Mouse (Mus musculus) c-Kit-positive CD71-positive TER-119-positive erythroid progenitor cells, embryonic 14.5 days (primary cell): ENCODE measurements at regions not wholly inside any gene's neighbourhood (a gene's known extent, or its start where the extent isn't known, plus 50 kb on each side); places are given as distances from the start of the nearest gene placed in this dataset.

Experiments used
- DNase-seq: peaks from one replicate; pipeline ENCODE4 v3.0.0-alpha.2; 2013; ENCODE audit warnings: low spot score

- no peak for DNase-seq
These were observed 224.7 kb upstream of the Fam241a start for GRCm38 (mm10) chr3:128120647-128121440.

GRCm38 (mm10) chr3:128113209-128113608 is 217.1 kb upstream of the Fam241a start:
- DNase-seq: no peak

GRCm38 (mm10) chr3:128110406-128110805 is 214.3 kb upstream of the Fam241a start:
- no peak for DNase-seq

- DNase-seq: no peak
These were observed 208.4 kb upstream of the Fam241a start for GRCm38 (mm10) chr3:128104516-128104915.

- no peak for DNase-seq
These were observed 196.9 kb upstream of the Fam241a start for GRCm38 (mm10) chr3:128093046-128093445.

GRCm38 (mm10) chr3:128088207-128088606 is 192.1 kb upstream of the Fam241a start:
- DNase-seq: no peak

GRCm38 (mm10) chr3:128087163-128087562 is 191.0 kb upstream of the Fam241a start:
- no peak for DNase-seq

GRCm38 (mm10) chr3:128082463-128082862 is 186.3 kb upstream of the Fam241a start:
- DNase-seq: no peak

DNA sequence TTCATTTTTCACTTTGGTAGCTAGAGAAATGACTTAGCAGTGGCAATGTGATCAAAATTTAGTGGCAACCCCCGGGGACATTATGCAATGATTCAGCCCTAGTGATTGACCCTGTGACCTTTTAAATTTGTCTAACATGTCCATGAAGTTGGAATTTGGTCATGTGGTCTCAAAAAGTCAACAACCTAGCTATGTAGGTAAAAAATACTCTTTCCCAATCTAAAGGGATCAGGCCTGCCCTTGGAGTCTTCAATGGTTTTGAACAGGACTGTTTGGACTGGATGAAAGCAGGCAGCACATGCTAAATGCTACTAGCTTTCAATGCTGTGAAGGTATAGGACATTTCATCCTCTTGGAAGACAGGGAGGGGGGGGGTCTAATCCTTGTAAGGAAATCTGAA is 185.3 kb upstream of the Fam241a start:
- no peak for DNase-seq

DNA sequence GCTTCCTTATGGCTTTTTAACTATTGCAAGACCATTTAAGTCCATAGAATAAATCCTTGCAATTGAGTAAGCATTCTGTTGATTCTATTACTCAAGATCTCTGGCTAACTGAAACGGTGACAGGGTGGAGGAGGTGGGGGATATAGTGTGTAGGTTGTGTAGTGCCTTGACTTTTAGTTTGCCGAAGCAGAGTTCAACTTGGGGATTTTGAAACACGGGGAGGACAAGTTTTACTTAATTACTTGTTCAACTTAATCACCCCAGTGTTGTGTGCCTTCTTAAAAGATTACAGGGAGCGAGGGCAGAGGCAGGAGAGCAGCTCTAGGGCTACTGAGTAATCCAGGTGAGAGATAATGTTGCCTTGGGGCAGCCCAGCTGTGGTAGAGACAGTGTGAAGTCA is 171.7 kb upstream of the Fam241a start:
- no peak for DNase-seq

GRCm38 (mm10) chr3:128054031-128054430 is 157.9 kb upstream of the Fam241a start:
- no peak for DNase-seq

DNA sequence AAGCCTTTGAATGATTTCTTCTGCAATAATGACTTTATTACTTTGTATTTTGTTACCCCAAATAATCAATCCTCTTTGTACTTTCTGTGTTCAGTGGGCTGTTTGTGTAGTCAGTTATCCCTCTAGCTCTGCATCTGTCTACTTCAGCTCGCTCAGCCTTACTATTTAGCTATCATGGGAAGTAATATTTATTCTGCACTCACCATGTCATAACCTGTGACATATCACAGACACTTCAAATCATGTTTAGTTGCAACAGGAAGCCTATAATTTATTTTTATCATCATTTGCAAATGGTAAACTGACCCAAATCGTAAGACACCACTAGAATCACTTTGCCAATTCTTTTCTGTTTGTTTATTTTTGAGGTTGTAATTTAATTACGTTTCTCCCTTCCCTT is 147.6 kb upstream of the Fam241a start:
- no peak for DNase-seq

- DNase-seq: no peak
These were observed 144.4 kb upstream of the Fam241a start for GRCm38 (mm10) chr3:128040407-128041115.

- DNase-seq: no peak
These were observed 143.1 kb upstream of the Fam241a start for GRCm38 (mm10) chr3:128039185-128039584.

DNA sequence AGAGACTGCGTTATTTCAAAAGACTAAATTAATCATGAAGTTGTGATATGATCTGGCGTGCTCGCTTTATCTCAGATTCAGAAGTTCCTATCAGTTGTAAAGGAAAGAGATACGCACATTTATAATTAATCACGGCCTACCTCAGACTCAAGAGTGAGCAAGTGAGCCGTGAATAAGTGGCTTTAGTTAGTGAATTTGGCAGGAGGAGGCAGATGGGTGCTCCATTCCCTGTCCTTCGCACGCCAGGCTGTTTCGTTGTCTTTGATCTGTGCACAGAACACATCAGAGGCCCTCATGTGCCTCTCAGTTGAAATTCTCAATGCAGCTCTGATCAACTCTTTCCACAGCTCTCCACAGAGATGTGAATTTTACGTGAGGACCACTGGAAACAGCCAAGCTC is 140.4 kb upstream of the Fam241a start:
- no peak for DNase-seq

- DNase-seq: no peak
These were observed 134.2 kb upstream of the Fam241a start for GRCm38 (mm10) chr3:128030352-128030751.

DNA sequence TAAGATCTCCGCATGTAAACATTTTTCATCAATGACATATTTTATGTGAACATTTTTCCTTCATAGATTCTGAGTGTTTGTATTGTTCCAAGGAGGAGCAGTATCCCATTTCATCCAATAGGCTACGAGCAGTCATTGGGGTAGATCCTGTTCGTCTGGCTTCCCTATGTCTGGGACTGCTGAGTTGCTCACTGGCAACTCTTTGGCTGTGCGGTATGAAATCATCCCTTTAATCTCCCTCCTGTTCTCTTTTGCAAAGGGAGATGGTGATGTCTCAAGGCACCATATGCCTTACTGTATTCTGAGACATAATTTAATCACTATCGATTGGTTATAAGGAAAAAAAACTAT is 133.4 kb upstream of the Fam241a start:
- no peak for DNase-seq

GRCm38 (mm10) chr3:128028856-128029564 is 132.9 kb upstream of the Fam241a start:
- no peak for DNase-seq

DNA sequence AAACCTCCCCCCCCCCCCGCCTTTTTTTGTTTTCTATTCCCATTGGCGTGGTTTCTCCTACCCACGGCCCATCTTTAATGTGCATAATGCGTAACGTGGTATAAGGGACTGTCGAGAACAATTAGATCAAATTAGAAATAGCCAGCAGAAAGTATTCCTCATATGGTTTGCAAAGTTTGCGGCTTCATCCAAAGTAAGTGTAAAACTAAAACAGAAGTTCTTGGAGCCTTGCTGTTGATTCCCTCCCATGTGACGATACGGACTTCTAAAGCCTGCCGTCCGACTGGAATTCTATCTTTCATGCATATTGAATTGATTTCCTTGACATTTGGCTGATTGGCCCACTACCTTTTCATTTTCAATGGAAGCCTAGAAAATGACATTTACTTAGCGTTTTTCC is 128.7 kb upstream of the Fam241a start:
- DNase-seq: no peak

- no peak for DNase-seq
These were observed 118.8 kb upstream of the Fam241a start for GRCm38 (mm10) chr3:128014909-128015308.

GRCm38 (mm10) chr3:128002905-128003641 is 106.9 kb upstream of the Fam241a start:
- no peak for DNase-seq

DNA sequence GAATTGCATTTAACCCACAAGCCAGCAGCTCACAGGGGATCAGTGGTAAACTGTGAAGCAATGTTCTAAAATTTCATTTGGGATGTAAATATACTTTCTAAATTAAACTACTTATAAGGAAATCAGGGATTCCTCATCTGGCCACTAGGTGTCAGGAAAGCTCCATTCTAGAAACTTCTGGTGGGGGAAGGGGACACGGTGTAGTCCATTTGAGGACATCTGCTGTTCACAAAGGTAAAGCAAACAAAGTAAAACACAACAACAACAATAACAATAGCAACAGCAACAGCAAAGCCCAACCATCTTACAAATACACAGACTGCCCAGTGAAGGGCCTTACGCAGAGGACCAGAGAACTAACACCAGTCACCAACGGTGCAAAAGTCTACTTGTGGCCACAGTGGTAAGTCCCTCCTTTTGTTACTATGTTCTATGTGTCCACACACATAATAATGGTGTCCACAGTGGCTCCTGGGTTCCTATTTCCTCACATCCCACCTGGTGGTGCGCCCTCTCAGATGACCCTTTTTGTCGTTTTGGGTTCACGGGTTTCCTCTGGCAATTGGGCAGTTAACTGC is 105.9 kb upstream of the Fam241a start:
- DNase-seq: peak; percentile 23
